Mouse (Mus musculus) frontal cortex, adult 2 months (tissue): ENCODE measurements around the gene Tpst1. TPM values are rescaled to one million over a fixed set of nuclear protein-coding genes. Genes with fewer than 3 reads are reported as not detected.

ENCODE experiments used
- DNase-seq, 2 experiments: peaks; one replicate each; pipeline ENCODE4 v3.0.0; 2022; ENCODE audit warnings: low spot score in 1 of 2; ENCODE audit errors: extremely low spot score in 1 of 2
- polyA plus RNA-seq: library from polyadenylated mRNA; depleted of rRNA; stranded (reverse); fragments of >200 nt; gene quantifications from 2 replicates; pipeline ENCODE4 v1.2.3, GENCODE M21; 2012; rRNA removed

Gene Tpst1
- polyA plus RNA-seq, 1 experiment, result 32.1 TPM

DNA sequence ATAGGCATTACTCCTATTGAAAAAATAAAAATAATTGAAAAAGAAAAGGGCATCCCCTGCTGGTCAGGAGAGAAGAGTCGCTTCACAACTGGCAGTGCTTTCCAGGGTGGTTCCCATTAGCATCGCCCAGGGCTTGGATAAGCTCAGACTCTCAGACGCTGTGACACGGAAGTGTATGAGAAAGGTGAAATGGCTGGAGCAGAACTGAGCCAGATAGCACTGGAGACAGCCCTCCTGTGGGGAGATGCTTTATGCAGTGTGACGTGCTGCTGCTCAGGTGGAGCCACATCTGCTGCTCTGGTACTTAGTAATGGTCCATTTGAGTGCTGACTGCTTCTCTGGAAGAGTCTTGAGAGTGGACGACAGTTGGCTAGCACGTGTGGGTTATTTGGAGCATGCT, 107.2 kb downstream of the Tpst1 start:
- no peak for DNase-seq

- no peak for DNase-seq
Observed at GRCm38 (mm10) chr5:130181740-130182540, 108.8 kb downstream of the Tpst1 start.

GRCm38 (mm10) chr5:130182541-130182821, 109.4 kb downstream of the Tpst1 start:
- DNase-seq, result no peak

GRCm38 (mm10) chr5:130184193-130184856, 111.2 kb downstream of the Tpst1 start:
- DNase-seq, result no peak

- no peak for DNase-seq
Observed at GRCm38 (mm10) chr5:130185312-130185711, 112.2 kb downstream of the Tpst1 start.

Other genes starting within 250 kb of the Tpst1 start
- gene Sumf2, start 226.3 kb upstream of the Tpst1 start, polyA plus RNA-seq, result 17.9 and 18.0 TPM in 2 replicates
- gene Chchd2, start 185.9 kb upstream of the Tpst1 start, polyA plus RNA-seq, result 775 and 986 TPM in 2 replicates
- 6.1 and 7.5 TPM in 2 replicates for gene Zbed5, start 177.6 kb upstream of the Tpst1 start, polyA plus RNA-seq
- 28.0 and 35.5 TPM in 2 replicates for gene Phkg1, start 174.8 kb upstream of the Tpst1 start, polyA plus RNA-seq
- 4.1 and 4.7 TPM in 2 replicates for gene Nupr1l, start 164.8 kb upstream of the Tpst1 start, polyA plus RNA-seq
- 38.1 and 40.1 TPM in 2 replicates for gene Vkorc1l1, start 131.4 kb upstream of the Tpst1 start, polyA plus RNA-seq
- gene Gusb, start 70.3 kb upstream of the Tpst1 start, polyA plus RNA-seq, result 18.3 and 22.1 TPM in 2 replicates
- 25.0 and 29.6 TPM in 2 replicates for gene Asl, start 44.1 kb upstream of the Tpst1 start, polyA plus RNA-seq
- gene Crcp, start 44.0 kb upstream of the Tpst1 start, polyA plus RNA-seq, result 41.8 and 44.8 TPM in 2 replicates
- gene Kctd7, start 71.5 kb downstream of the Tpst1 start, polyA plus RNA-seq, result 8.4 and 10.7 TPM in 2 replicates
- 36.0 and 43.2 TPM in 2 replicates for gene Rabgef1, start 98.5 kb downstream of the Tpst1 start, polyA plus RNA-seq
- gene Tmem248, start 143.8 kb downstream of the Tpst1 start, polyA plus RNA-seq, result 31.2 and 32.7 TPM in 2 replicates
- 85.8 and 93.8 TPM in 2 replicates for gene Sbds, start 182.2 kb downstream of the Tpst1 start, polyA plus RNA-seq
- gene Tyw1, start 182.3 kb downstream of the Tpst1 start, polyA plus RNA-seq, result 14.4 and 15.1 TPM in 2 replicates